Mouse (Mus musculus) bone marrow, adult 2 months (tissue): ENCODE measurements around the gene Ppm1l.

Experiments used
- CTCF ChIP-seq: fragments of 200-500 bp; IDR thresholded peaks from 2 replicates; pipeline ENCODE4 v1.5.1; 2011; ENCODE audit warnings: low read length, control low read depth; ENCODE audit not compliant: control insufficient read depth, insufficient read depth
- POLR2A ChIP-seq: fragments of 200-500 bp; IDR thresholded peaks from 2 replicates; pipeline ENCODE4 v1.6.1; 2011; ENCODE audit warnings: low read depth, mild to moderate bottlenecking, control low read depth, low read length, borderline replicate concordance; ENCODE audit not compliant: control insufficient read depth

GRCm38 (mm10) chr3:69422741-69423140, 106.1 kb downstream of the Ppm1l start:
- TF ChIP-seq CTCF: no peak
- no peak for TF ChIP-seq POLR2A
